Mouse (Mus musculus) effector memory CD4-positive, alpha-beta T cell, adult 7 months (primary cell): ENCODE measurements around the gene Zfp616. TPM values are rescaled to one million over a fixed set of nuclear protein-coding genes. Genes with fewer than 3 reads are reported as not detected.

Source experiments
- polyA plus RNA-seq: library from polyadenylated mRNA; unstranded; fragments of 100-300 nt; shearing (Covaris generic); gene quantifications from one replicate; pipeline ENCODE4 v1.2.1, GENCODE M21; 2017

The Zfp616 gene
- not detected for polyA plus RNA-seq

GRCm38 (mm10) chr11:74069655-74070054 is at the start of gene Zfp616:
Gene Zfp616, plus strand, starts transcription at chr11:74069955.

GRCm38 (mm10) chr11:74056451-74056850 is 13.3 kb upstream of the Zfp616 start, which contains the start of the genes Olfr139 and Olfr399:
Gene Olfr139, minus strand, starts transcription at chr11:74056551.
Gene Olfr399, minus strand, starts transcription at chr11:74056615.

GRCm38 (mm10) chr11:74113412-74113811 is 43.7 kb downstream of the Zfp616 start, which contains the start of gene Olfr401:
Gene Olfr401, plus strand, starts transcription at chr11:74113712.

Other genes with a start within 250 kb of the Zfp616 start
- gene Olfr393, start 218.5 kb upstream of the Zfp616 start, polyA plus RNA-seq, result not detected
- not detected for gene Olfr394, start 179.2 kb upstream of the Zfp616 start, polyA plus RNA-seq
- not detected for gene Olfr395, start 160.7 kb upstream of the Zfp616 start, polyA plus RNA-seq
- not detected for gene Olfr23, start 133.3 kb upstream of the Zfp616 start, polyA plus RNA-seq
- gene Olfr397, start 109.1 kb upstream of the Zfp616 start, polyA plus RNA-seq, result not detected
- gene Olfr398, start 79.5 kb upstream of the Zfp616 start, polyA plus RNA-seq, result 0.07 TPM
- gene Olfr139, start 13.4 kb upstream of the Zfp616 start, polyA plus RNA-seq, result not detected
- not detected for gene Olfr399, start 13.3 kb upstream of the Zfp616 start, polyA plus RNA-seq
- gene Olfr401, start 43.8 kb downstream of the Zfp616 start, polyA plus RNA-seq, result not detected
- gene Olfr402, start 83.6 kb downstream of the Zfp616 start, polyA plus RNA-seq, result not detected
- gene Olfr403, start 116.3 kb downstream of the Zfp616 start, polyA plus RNA-seq, result not detected
- gene Olfr43, start 141.4 kb downstream of the Zfp616 start, polyA plus RNA-seq, result 0.51 TPM
- not detected for gene Olfr406, start 189.9 kb downstream of the Zfp616 start, polyA plus RNA-seq
- gene Olfr59, start 213.8 kb downstream of the Zfp616 start, polyA plus RNA-seq, result 0.30 TPM